Mouse (Mus musculus) kidney, embryonic 16.5 days (tissue): ENCODE results near the gene Zfp628. TPM values are rescaled to one million over a fixed set of nuclear protein-coding genes. Genes with fewer than 3 reads are reported as not detected.

Experiments used
- ATAC-seq: fragments of 200-750 bp; cut with Nextera tagmentation; 2 replicates; pipeline ENCODE4 v1.8.0; 2017; ENCODE audit warnings: moderate TSS enrichment; ENCODE audit not compliant: low FRiP score, low TSS enrichment
- H3K27ac ChIP-seq: fragments of 300-500 bp; sonication (generic); 2 replicates; pipeline ENCODE4 v1.5.1; 2014; ENCODE audit warnings: low read length
- H3K27me3 ChIP-seq: fragments of 300-500 bp; sonication (generic); 2 replicates; pipeline ENCODE4 v1.6.1; 2014; ENCODE audit warnings: low read length, control low read depth, mixed read lengths; ENCODE audit not compliant: insufficient read depth
- H3K36me3 ChIP-seq: fragments of 300-500 bp; sonication (generic); 2 replicates; pipeline ENCODE4 v1.6.1; 2014; ENCODE audit warnings: low read length, control low read depth, mixed read lengths; ENCODE audit not compliant: insufficient read depth
- H3K4me1 ChIP-seq: fragments of 300-500 bp; sonication (generic); 2 replicates; pipeline ENCODE4 v1.6.1; 2014; ENCODE audit warnings: low read length, control low read depth, mixed read lengths; ENCODE audit not compliant: insufficient read depth
- H3K4me2 ChIP-seq: fragments of 300-500 bp; sonication (generic); replicated peaks from 2 replicates; pipeline ENCODE4 v1.6.1; 2014; ENCODE audit warnings: low read depth, low read length
- H3K4me3 ChIP-seq: fragments of 300-500 bp; sonication (generic); 2 replicates; pipeline ENCODE4 v1.5.1; 2014; ENCODE audit warnings: mild to moderate bottlenecking, low read length
- H3K9ac ChIP-seq: fragments of 300-500 bp; sonication (generic); replicated peaks from 2 replicates; pipeline ENCODE4 v1.6.1; 2014; ENCODE audit warnings: low read length
- H3K9me3 ChIP-seq: fragments of 300-500 bp; sonication (generic); 2 replicates; pipeline ENCODE4 v1.6.1; 2016; ENCODE audit warnings: low read length, control low read depth
- WGBS: fragments of 180-500 bp; shearing (Covaris S2); extraction: QIAGEN DNeasy Blood & Tissue Kit; methylation state at CpG from one replicate; pipeline ENCODE4 v1.1.7; 2014; 5-methylcytosine and 5-hydroxymethylcytosine counted together
- polyA plus RNA-seq: library from polyadenylated mRNA; unstranded; fragments of >200 nt; fragmentation: Nextera tagmentation; extraction: Ambion mirVana; gene quantifications from 2 replicates; pipeline ENCODE4 v1.2.1, GENCODE M21; 2015

The Zfp628 gene
- polyA plus RNA-seq, 1 experiment from 2014 or later, result 3.6 TPM

- no peak overlapping the region for H3K9ac ChIP-seq
- H3K4me3 ChIP-seq, result no peak overlapping the region
- H3K27ac ChIP-seq, result no peak overlapping the region
- no peaks in the 10 kb centered on the region for H3K36me3 ChIP-seq
- no peaks in the 10 kb centered on the region for H3K27me3 ChIP-seq
- H3K4me1 ChIP-seq, result no peaks in the 10 kb centered on the region
- ATAC-seq, result no peak
- H3K4me2 ChIP-seq, result no peak overlapping the region
- 69% methylated on average over 4 of the region's 4 CpGs for WGBS
- peaks cover 6% of the 10 kb centered on the region for H3K9me3 ChIP-seq
Measured at GRCm38 (mm10) chr7:4934160-4934914, 19.3 kb downstream of the Zfp628 start.

DNA sequence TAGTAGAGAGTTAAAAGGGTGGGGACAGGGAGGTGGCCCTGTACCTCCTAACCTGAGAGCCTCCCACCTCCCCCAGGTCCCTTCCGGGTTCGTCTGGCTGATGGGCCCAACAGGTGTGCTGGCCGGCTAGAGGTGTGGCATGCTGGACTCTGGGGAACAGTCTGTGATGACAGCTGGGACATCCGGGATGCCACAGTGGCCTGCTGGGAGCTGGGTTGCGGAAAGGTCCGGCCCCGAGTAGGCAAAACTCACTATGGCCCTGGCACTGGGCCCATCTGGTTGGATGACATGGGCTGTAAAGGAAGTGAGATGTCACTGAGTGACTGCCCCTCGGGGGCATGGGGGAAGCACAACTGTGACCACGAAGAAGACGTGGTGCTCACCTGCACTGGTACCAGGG lies 21.8 kb downstream of the Zfp628 start:
- Histone ChIP-seq H3K27ac (no peak overlapping the region), H3K36me3 (no peaks in the 10 kb centered on the region), H3K9me3 (peaks cover 6% of the 10 kb centered on the region), H3K9ac (no peak overlapping the region), H3K4me2 (no peak overlapping the region), H3K27me3 (no peaks in the 10 kb centered on the region), H3K4me3 (no peak overlapping the region), H3K4me1 (no peaks in the 10 kb centered on the region)
- 66% methylated on average over 10 of the region's 10 CpGs for WGBS
- no peak for ATAC-seq

GRCm38 (mm10) chr7:4937392-4937791 lies 22.4 kb downstream of the Zfp628 start:
- Histone ChIP-seq H3K4me3 (no peak overlapping the region), H3K36me3 (no peaks in the 10 kb centered on the region), H3K4me1 (no peaks in the 10 kb centered on the region), H3K27ac (no peak overlapping the region), H3K4me2 (no peak overlapping the region), H3K9me3 (peaks cover 6% of the 10 kb centered on the region), H3K27me3 (no peaks in the 10 kb centered on the region), H3K9ac (no peak overlapping the region)
- no peak for ATAC-seq
- WGBS, result 71% methylated on average over 10 of the region's 11 CpGs

GRCm38 (mm10) chr7:4938456-4938855 lies 23.4 kb downstream of the Zfp628 start:
- H3K4me3 ChIP-seq, result no peak overlapping the region
- 31% methylated on average over 2 of the region's 2 CpGs for WGBS
- no peak for ATAC-seq
- H3K27me3 ChIP-seq, result no peaks in the 10 kb centered on the region
- H3K9me3 ChIP-seq, result peaks cover 6% of the 10 kb centered on the region
- H3K36me3 ChIP-seq, result no peaks in the 10 kb centered on the region
- H3K27ac ChIP-seq, result no peak overlapping the region
- H3K4me2 ChIP-seq, result no peak overlapping the region
- H3K9ac ChIP-seq, result no peak overlapping the region
- H3K4me1 ChIP-seq, result no peaks in the 10 kb centered on the region

DNA sequence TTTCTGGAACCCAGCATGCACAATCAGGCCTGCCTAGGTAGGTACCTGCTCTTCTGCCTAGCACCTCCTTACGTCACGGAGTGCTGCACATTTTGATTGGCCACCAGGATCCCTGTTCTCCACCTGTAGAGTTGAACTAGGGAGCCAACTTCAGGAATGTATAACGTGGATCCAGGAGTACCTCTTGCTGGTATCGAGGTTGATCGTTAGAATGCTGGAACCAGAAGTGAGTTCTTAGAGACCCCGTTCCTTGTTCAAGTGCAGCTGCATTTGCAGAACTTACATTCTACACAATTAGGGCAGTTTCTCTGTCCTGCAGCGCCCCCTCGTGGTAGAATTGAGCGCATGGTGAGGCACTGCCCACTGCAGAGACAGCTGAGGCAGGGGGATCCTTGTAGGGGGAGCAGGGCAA lies 25.1 kb downstream of the Zfp628 start:
- H3K9ac ChIP-seq, result no peak overlapping the region
- H3K27me3 ChIP-seq, result no peaks in the 10 kb centered on the region
- 21% methylated on average over 9 of the region's 9 CpGs for WGBS
- ATAC-seq, result peak; percentile 55; the same call in 1 of the 2 replicates
- no peak overlapping the region for H3K4me3 ChIP-seq
- no peaks in the 10 kb centered on the region for H3K9me3 ChIP-seq
- no peak overlapping the region for H3K27ac ChIP-seq
- no peak overlapping the region for H3K4me2 ChIP-seq
- no peaks in the 10 kb centered on the region for H3K36me3 ChIP-seq
- no peaks in the 10 kb centered on the region for H3K4me1 ChIP-seq

GRCm38 (mm10) chr7:4942673-4943072 lies 27.7 kb downstream of the Zfp628 start:
- WGBS, result 51% methylated on average over 5 of the region's 5 CpGs
- Histone ChIP-seq H3K4me2 (no peak overlapping the region), H3K27me3 (no peaks in the 10 kb centered on the region)

GRCm38 (mm10) chr7:4943223-4943815 lies 28.3 kb downstream of the Zfp628 start:
- H3K4me1 ChIP-seq, result no peaks in the 10 kb centered on the region
- no peaks in the 10 kb centered on the region for H3K27me3 ChIP-seq
- H3K9ac ChIP-seq, result no peak overlapping the region
- H3K36me3 ChIP-seq, result no peaks in the 10 kb centered on the region
- peak overlapping the region; percentile 54 for H3K4me2 ChIP-seq
- H3K4me3 ChIP-seq, result peak overlapping the region; percentile 36
- no peaks in the 10 kb centered on the region for H3K9me3 ChIP-seq
- ATAC-seq, result peak; percentile 77
- H3K27ac ChIP-seq, result no peak overlapping the region
- WGBS, result 19% methylated on average over 15 of the region's 15 CpGs

More at GRCm38 (mm10) chr7:4942673-4943072, 27.7 kb downstream of the Zfp628 start:
- no peaks in the 10 kb centered on the region for H3K36me3 ChIP-seq
- no peak overlapping the region for H3K27ac ChIP-seq
- no peak for ATAC-seq
- no peak overlapping the region for H3K4me3 ChIP-seq
- H3K4me1 ChIP-seq, result no peaks in the 10 kb centered on the region
- no peaks in the 10 kb centered on the region for H3K9me3 ChIP-seq
- no peak overlapping the region for H3K9ac ChIP-seq

- Histone ChIP-seq H3K27me3 (no peaks in the 10 kb centered on the region), H3K4me3 (no peak overlapping the region), H3K36me3 (no peaks in the 10 kb centered on the region), H3K4me2 (no peak overlapping the region), H3K27ac (no peak overlapping the region), H3K4me1 (no peaks in the 10 kb centered on the region), H3K9ac (no peak overlapping the region), H3K9me3 (no peaks in the 10 kb centered on the region)
- 32% methylated on average over 2 of the region's 2 CpGs for WGBS
- ATAC-seq, result no peak
Measured at GRCm38 (mm10) chr7:4947855-4948254, 32.8 kb downstream of the Zfp628 start.

DNA sequence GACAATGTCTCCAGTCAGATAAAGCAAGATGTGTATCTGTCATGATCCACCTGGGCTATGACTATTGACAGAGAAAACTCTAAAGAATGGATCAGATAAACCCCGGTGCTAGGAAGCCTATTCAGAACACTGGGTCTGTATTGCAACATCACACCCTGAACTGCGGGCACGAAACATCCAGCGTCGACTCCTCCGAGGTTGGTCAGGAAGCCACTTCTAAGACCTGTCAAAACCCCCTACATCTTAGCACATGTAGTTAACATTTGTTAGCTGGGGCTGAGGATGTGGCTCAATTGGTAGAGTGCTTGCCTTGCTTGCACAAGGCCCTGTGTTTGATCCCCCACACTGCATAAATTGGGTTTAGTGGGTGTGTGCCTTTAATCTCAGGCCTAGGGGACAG lies 33.4 kb downstream of the Zfp628 start:
- no peak overlapping the region for H3K4me2 ChIP-seq
- H3K9ac ChIP-seq, result no peak overlapping the region
- 60% methylated on average over 6 of the region's 6 CpGs for WGBS
- H3K4me1 ChIP-seq, result no peaks in the 10 kb centered on the region
- ATAC-seq, result no peak
- H3K9me3 ChIP-seq, result no peaks in the 10 kb centered on the region
- no peak overlapping the region for H3K4me3 ChIP-seq
- H3K36me3 ChIP-seq, result no peaks in the 10 kb centered on the region
- H3K27ac ChIP-seq, result no peak overlapping the region
- no peaks in the 10 kb centered on the region for H3K27me3 ChIP-seq
